Mouse (Mus musculus): ENCODE measurements around the gene Emd. TPM values are rescaled to one million over a fixed set of nuclear protein-coding genes. Genes with fewer than 3 reads are reported as not detected.
"Not testable (repeated sequence)": the region's sequence is repeated elsewhere in the genome, so short reads cannot be mapped to it uniquely, and the experiment has no call there.

Gene Emd
- 27.0 and 28.0 TPM in 2 replicates for polyA plus RNA-seq (2014; fragmentation: Nextera tagmentation; extraction: Ambion mirVana)

DNA sequence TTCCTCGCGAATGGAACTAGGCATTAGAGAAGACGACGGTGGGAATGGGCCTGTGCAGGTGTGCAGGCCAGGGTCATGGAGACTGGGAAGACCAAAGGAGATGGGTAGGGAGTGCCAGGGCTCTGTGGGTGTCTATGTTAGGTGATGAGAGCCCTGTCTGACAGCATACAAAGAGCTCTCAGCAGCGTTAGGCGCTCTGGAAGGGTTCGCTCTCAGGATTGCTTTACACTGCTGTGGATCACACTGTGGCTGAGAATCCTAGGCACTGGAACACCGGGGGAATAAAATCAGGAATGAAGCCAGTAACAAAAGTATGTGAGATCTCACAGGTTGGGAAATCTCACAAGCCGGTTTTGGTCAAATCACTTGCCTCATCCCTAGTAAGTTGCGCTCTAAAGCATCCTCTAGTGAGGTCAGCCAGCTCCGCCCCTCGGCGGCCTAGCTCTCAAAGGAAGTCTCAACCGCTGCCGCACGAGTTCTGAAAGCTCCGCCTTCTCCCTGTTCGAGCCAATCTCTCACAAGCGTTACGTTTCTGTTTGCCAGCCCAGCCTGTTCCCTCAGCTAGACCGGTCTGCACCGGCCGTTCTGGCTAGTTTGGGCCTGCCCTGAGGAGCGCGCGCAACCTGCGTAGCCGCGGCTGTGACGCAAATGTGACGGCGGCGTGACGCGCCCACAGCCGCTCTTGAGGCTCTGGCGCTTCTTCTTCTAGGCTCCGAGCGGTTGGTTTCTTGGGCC lies at the start of gene Emd:
TSS of gene Emd (plus strand) at position 535 of the 735 bp plus-strand sequence.
- Histone ChIP-seq H3K36me3 (ENCODE audit: control insufficient read depth, insufficient read depth, low read length) (no peaks in the 10 kb centered on the region; the same call in 1 of the 2 replicates), H3K27me3 (ENCODE audit: control insufficient read depth, insufficient read depth, low read length) (no peaks in the 10 kb centered on the region), H3K9ac (ENCODE audit: low read length) (peak within 1 kb of the TSS; percentile 71), H3K27ac (ENCODE audit: low read depth, low read length) (peak within 1 kb of the TSS; percentile 75), H3K4me3 (ENCODE audit: low read depth, low read length) (peak within 1 kb of the TSS; percentile 55), H3K4me1 (replicated peaks; ENCODE audit: control insufficient read depth, insufficient read depth, low read length) (no peaks in the 10 kb centered on the region), H3K4me2 (ENCODE audit: low read depth, low read length, severe bottlenecking) (peak within 1 kb of the TSS; percentile 63), H3K9me3 (ENCODE audit: control insufficient read depth, low read length) (no peaks in the 10 kb centered on the region)
- DNase-seq (ENCODE audit: low spot score) (peak; percentile 92), ATAC-seq (replicated peaks; ENCODE audit: low FRiP score) (peak; percentile 98)
- WGBS: 27% methylated on average over 39 of the region's 39 CpGs

DNA sequence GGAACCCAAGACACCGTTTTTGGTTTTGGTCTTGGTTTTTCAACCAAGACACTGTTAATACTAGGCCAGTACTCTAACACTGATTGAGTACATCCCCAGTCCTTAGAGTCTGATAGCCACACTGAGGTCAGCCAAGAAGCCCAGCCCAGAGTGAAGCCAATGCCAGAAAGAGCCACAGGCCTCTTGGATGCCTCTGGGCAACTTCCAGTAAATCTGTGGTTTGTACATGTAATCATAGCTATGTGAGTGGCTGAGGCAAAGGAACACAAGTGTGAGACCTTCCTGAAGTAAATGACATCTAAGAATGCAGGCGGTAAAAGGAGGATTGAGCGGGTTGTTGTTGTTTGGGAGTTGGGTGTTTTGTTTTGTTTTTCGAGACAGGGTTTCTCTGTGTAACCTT lies 36.0 kb upstream of the Emd start:
- no peaks in the 10 kb centered on the region for H3K36me3 ChIP-seq (ENCODE audit: control insufficient read depth, insufficient read depth, low read length)
- DNase-seq (ENCODE audit: low spot score): no peak
- H3K27me3 ChIP-seq (ENCODE audit: control insufficient read depth, insufficient read depth, low read length): no peaks in the 10 kb centered on the region
- WGBS: 94% methylated on average over 4 of the region's 4 CpGs
- H3K9me3 ChIP-seq (ENCODE audit: control insufficient read depth, low read length): no peaks in the 10 kb centered on the region
- H3K27ac ChIP-seq (ENCODE audit: low read depth, low read length): no peak overlapping the region
- H3K4me1 ChIP-seq (replicated peaks; ENCODE audit: control insufficient read depth, insufficient read depth, low read length): no peaks in the 10 kb centered on the region
- H3K9ac ChIP-seq (ENCODE audit: low read length): no peak overlapping the region
- ATAC-seq (replicated peaks; ENCODE audit: low FRiP score): no peak
- no peak overlapping the region for H3K4me3 ChIP-seq (ENCODE audit: low read depth, low read length)
- no peak overlapping the region for H3K4me2 ChIP-seq (ENCODE audit: low read depth, low read length, severe bottlenecking)

- H3K27me3 ChIP-seq (ENCODE audit: control insufficient read depth, insufficient read depth, low read length): no peaks in the 10 kb centered on the region
- H3K4me3 ChIP-seq (ENCODE audit: low read depth, low read length): no peak overlapping the region
- ATAC-seq (replicated peaks; ENCODE audit: low FRiP score) (no peak), DNase-seq (ENCODE audit: low spot score) (no peak)
- H3K36me3 ChIP-seq (ENCODE audit: control insufficient read depth, insufficient read depth, low read length): no peaks in the 10 kb centered on the region; the same call in 1 of the 2 replicates
- H3K4me2 ChIP-seq (ENCODE audit: low read depth, low read length, severe bottlenecking): no peak overlapping the region
- no peaks in the 10 kb centered on the region for H3K9me3 ChIP-seq (ENCODE audit: control insufficient read depth, low read length)
- no peak overlapping the region for H3K27ac ChIP-seq (ENCODE audit: low read depth, low read length)
- no peaks in the 10 kb centered on the region for H3K4me1 ChIP-seq (replicated peaks; ENCODE audit: control insufficient read depth, insufficient read depth, low read length)
- H3K9ac ChIP-seq (ENCODE audit: low read length): no peak overlapping the region
- 70% methylated on average over 13 of the region's 13 CpGs for WGBS
Observed at GRCm38 (mm10) chrX:74219449-74219848, 35.0 kb upstream of the Emd start.

GRCm38 (mm10) chrX:74220099-74220498 lies 34.4 kb upstream of the Emd start:
- not testable (repeated sequence) for H3K27me3 ChIP-seq (ENCODE audit: control insufficient read depth, insufficient read depth, low read length); ATAC-seq (replicated peaks; ENCODE audit: low FRiP score); DNase-seq (ENCODE audit: low spot score); H3K4me3 ChIP-seq (ENCODE audit: low read depth, low read length); H3K9me3 ChIP-seq (ENCODE audit: control insufficient read depth, low read length); H3K27ac ChIP-seq (ENCODE audit: low read depth, low read length); H3K9ac ChIP-seq (ENCODE audit: low read length); H3K4me2 ChIP-seq (ENCODE audit: low read depth, low read length, severe bottlenecking); H3K36me3 ChIP-seq (ENCODE audit: control insufficient read depth, insufficient read depth, low read length); H3K4me1 ChIP-seq (replicated peaks; ENCODE audit: control insufficient read depth, insufficient read depth, low read length)
- WGBS: 39% methylated on average over 1 of the region's 1 CpGs

DNA sequence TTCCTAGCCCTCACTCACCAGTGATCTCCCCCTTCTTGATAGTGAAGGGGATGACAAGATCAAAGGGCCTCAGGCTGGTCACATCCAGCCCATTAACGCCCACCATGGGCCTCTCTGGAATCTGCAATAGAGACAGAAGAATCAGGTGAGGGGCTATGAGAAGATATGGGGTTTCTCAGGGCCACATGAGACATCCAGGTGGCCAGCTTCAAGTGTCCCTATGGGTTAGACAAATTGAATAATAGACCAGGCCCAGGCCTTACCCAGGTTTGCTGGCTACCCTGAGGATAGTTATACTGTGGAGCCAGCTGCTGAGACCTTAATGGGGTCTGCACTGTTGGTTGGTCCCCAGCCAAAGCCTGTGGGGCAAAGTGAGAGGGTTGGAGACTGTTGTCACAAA lies 24.4 kb upstream of the Emd start:
- H3K4me1 ChIP-seq (replicated peaks; ENCODE audit: control insufficient read depth, insufficient read depth, low read length): no peaks in the 10 kb centered on the region
- no peak overlapping the region for H3K9ac ChIP-seq (ENCODE audit: low read length)
- H3K4me3 ChIP-seq (ENCODE audit: low read depth, low read length): no peak overlapping the region
- DNase-seq (ENCODE audit: low spot score): no peak
- no peak overlapping the region for H3K27ac ChIP-seq (ENCODE audit: low read depth, low read length)
- H3K27me3 ChIP-seq (ENCODE audit: control insufficient read depth, insufficient read depth, low read length): no peaks in the 10 kb centered on the region
- 82% methylated on average over 1 of the region's 1 CpGs for WGBS
- H3K9me3 ChIP-seq (ENCODE audit: control insufficient read depth, low read length): no peaks in the 10 kb centered on the region
- H3K36me3 ChIP-seq (ENCODE audit: control insufficient read depth, insufficient read depth, low read length): peaks cover 8% of the 10 kb centered on the region
- no peak overlapping the region for H3K4me2 ChIP-seq (ENCODE audit: low read depth, low read length, severe bottlenecking)
- ATAC-seq (replicated peaks; ENCODE audit: low FRiP score): no peak

GRCm38 (mm10) chrX:74233196-74233595 lies 21.3 kb upstream of the Emd start:
- ATAC-seq (replicated peaks; ENCODE audit: low FRiP score) (no peak), DNase-seq (ENCODE audit: low spot score) (no peak)
- H3K27me3 ChIP-seq (ENCODE audit: control insufficient read depth, insufficient read depth, low read length): no peaks in the 10 kb centered on the region
- peaks cover 8% of the 10 kb centered on the region for H3K36me3 ChIP-seq (ENCODE audit: control insufficient read depth, insufficient read depth, low read length)
- H3K4me1 ChIP-seq (replicated peaks; ENCODE audit: control insufficient read depth, insufficient read depth, low read length): no peaks in the 10 kb centered on the region
- H3K27ac ChIP-seq (ENCODE audit: low read depth, low read length): no peak overlapping the region
- no peak overlapping the region for H3K9ac ChIP-seq (ENCODE audit: low read length)
- no peak overlapping the region for H3K4me2 ChIP-seq (ENCODE audit: low read depth, low read length, severe bottlenecking)
- H3K9me3 ChIP-seq (ENCODE audit: control insufficient read depth, low read length): no peaks in the 10 kb centered on the region
- WGBS: 94% methylated on average over 5 of the region's 5 CpGs
- no peak overlapping the region for H3K4me3 ChIP-seq (ENCODE audit: low read depth, low read length)

DNA sequence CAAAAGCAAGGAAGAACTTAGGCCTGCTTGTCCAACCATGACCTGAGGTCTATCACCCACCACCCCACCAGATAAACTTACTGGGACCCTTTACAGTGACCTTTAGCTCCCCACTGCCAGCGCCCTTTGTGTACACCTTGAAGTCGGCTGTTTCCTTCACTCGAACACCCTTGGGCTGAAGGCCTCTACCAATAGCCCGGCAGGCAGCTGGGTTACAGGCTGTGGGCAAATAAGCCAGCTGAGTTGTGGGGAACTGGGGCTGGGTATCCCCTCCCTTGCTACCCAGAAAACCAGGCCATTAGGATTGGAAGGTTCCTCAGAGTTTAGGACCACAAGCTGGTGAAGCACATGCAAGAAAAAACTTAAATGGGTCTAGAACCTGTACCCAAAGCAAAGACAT lies 14.2 kb upstream of the Emd start:
- H3K9ac ChIP-seq (ENCODE audit: low read length): no peak overlapping the region
- no peaks in the 10 kb centered on the region for H3K27me3 ChIP-seq (ENCODE audit: control insufficient read depth, insufficient read depth, low read length)
- H3K4me3 ChIP-seq (ENCODE audit: low read depth, low read length): no peak overlapping the region
- H3K27ac ChIP-seq (ENCODE audit: low read depth, low read length): no peak overlapping the region
- no peak for ATAC-seq (replicated peaks; ENCODE audit: low FRiP score)
- H3K4me1 ChIP-seq (replicated peaks; ENCODE audit: control insufficient read depth, insufficient read depth, low read length): no peaks in the 10 kb centered on the region
- no peak for DNase-seq (ENCODE audit: low spot score)
- WGBS: 88% methylated on average over 4 of the region's 4 CpGs
- no peak overlapping the region for H3K4me2 ChIP-seq (ENCODE audit: low read depth, low read length, severe bottlenecking)
- peaks cover 6% of the 10 kb centered on the region; the same call in 1 of the 2 replicates for H3K36me3 ChIP-seq (ENCODE audit: control insufficient read depth, insufficient read depth, low read length)
- no peaks in the 10 kb centered on the region for H3K9me3 ChIP-seq (ENCODE audit: control insufficient read depth, low read length)

DNA sequence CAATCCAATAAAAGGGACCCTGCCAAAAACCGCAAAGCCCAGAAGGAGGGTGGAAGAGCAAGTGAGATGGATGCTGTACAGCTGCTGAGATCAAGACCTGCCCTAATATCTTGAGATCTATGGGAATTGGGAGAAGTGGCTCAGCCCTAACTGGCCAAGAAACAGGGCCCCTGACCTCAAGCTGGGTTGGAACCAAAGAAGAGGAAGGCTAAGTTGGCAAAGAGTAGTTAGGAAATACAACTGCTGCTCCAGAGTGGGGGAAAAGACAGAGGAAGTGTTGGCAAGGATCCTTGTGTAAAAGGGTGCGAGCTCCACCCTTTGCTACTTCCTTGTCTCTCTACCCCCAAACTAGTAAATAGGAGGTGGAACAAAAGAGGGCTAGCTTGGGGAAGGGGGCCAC lies 11.1 kb upstream of the Emd start:
- Histone ChIP-seq H3K4me1 (replicated peaks; ENCODE audit: control insufficient read depth, insufficient read depth, low read length) (no peaks in the 10 kb centered on the region), H3K9ac (ENCODE audit: low read length) (no peak overlapping the region), H3K9me3 (ENCODE audit: control insufficient read depth, low read length) (no peaks in the 10 kb centered on the region), H3K27me3 (ENCODE audit: control insufficient read depth, insufficient read depth, low read length) (no peaks in the 10 kb centered on the region), H3K27ac (ENCODE audit: low read depth, low read length) (no peak overlapping the region), H3K4me3 (ENCODE audit: low read depth, low read length) (peak overlapping the region; percentile 54; the same call in 1 of the 2 replicates), H3K36me3 (ENCODE audit: control insufficient read depth, insufficient read depth, low read length) (peaks cover 3% of the 10 kb centered on the region; the same call in 1 of the 2 replicates), H3K4me2 (ENCODE audit: low read depth, low read length, severe bottlenecking) (peak overlapping the region; percentile 61; the same call in 1 of the 2 replicates)
- no peak for ATAC-seq (replicated peaks; ENCODE audit: low FRiP score)
- no peak for DNase-seq (ENCODE audit: low spot score)
- 86% methylated on average over 2 of the region's 2 CpGs for WGBS

- Histone ChIP-seq H3K36me3 (ENCODE audit: control insufficient read depth, insufficient read depth, low read length) (peaks cover 3% of the 10 kb centered on the region; the same call in 1 of the 2 replicates), H3K4me2 (ENCODE audit: low read depth, low read length, severe bottlenecking) (peak overlapping the region; percentile 61), H3K27me3 (ENCODE audit: control insufficient read depth, insufficient read depth, low read length) (no peaks in the 10 kb centered on the region), H3K4me1 (replicated peaks; ENCODE audit: control insufficient read depth, insufficient read depth, low read length) (no peaks in the 10 kb centered on the region), H3K4me3 (ENCODE audit: low read depth, low read length) (peak overlapping the region; percentile 54), H3K9ac (ENCODE audit: low read length) (peak overlapping the region; percentile 29; the same call in 1 of the 2 replicates), H3K9me3 (ENCODE audit: control insufficient read depth, low read length) (no peaks in the 10 kb centered on the region), H3K27ac (ENCODE audit: low read depth, low read length) (no peak overlapping the region)
- ATAC-seq (replicated peaks; ENCODE audit: low FRiP score) (no peak), DNase-seq (ENCODE audit: low spot score) (no peak)
- WGBS: 72% methylated on average over 3 of the region's 3 CpGs
Observed at GRCm38 (mm10) chrX:74243807-74244206, 10.7 kb upstream of the Emd start.
